Mouse (Mus musculus) testis, postnatal 14 days (tissue): ENCODE results near the gene Rassf1.

Experiments
- DNase-seq: peaks from one replicate; pipeline ENCODE4 v3.0.0; 2021; ENCODE audit warnings: low spot score

The Rassf1 gene

GRCm38 (mm10) chr9:107551117-107551889, at the start of gene Rassf1:
Gene Rassf1 (plus strand): TSS chr9:107551555.
- no peak for DNase-seq

- DNase-seq, result no peak
Observed at GRCm38 (mm10) chr9:107502131-107502846, 49.1 kb upstream of the Rassf1 start.

GRCm38 (mm10) chr9:107504662-107505537, 46.5 kb upstream of the Rassf1 start:
- DNase-seq, result no peak

GRCm38 (mm10) chr9:107508266-107508665, 43.1 kb upstream of the Rassf1 start:
- no peak for DNase-seq

- DNase-seq, result no peak
Observed at GRCm38 (mm10) chr9:107510384-107511100, 40.8 kb upstream of the Rassf1 start.

- DNase-seq, result no peak
Observed at GRCm38 (mm10) chr9:107511436-107511835, 39.9 kb upstream of the Rassf1 start.

GRCm38 (mm10) chr9:107512326-107512725, 39.0 kb upstream of the Rassf1 start:
- DNase-seq, result no peak

GRCm38 (mm10) chr9:107514303-107514955, 36.9 kb upstream of the Rassf1 start:
- peak; percentile 65 for DNase-seq

- no peak for DNase-seq
Observed at GRCm38 (mm10) chr9:107520331-107520730, 31.0 kb upstream of the Rassf1 start.

GRCm38 (mm10) chr9:107521190-107521589, 30.2 kb upstream of the Rassf1 start:
- no peak for DNase-seq

- DNase-seq, result no peak
Observed at GRCm38 (mm10) chr9:107521711-107522399, 29.5 kb upstream of the Rassf1 start.

- no peak for DNase-seq
Observed at GRCm38 (mm10) chr9:107522400-107522711, 29.0 kb upstream of the Rassf1 start.

- peak; percentile 88 for DNase-seq
Observed at GRCm38 (mm10) chr9:107526198-107527026, 24.9 kb upstream of the Rassf1 start.

- peak; percentile 96 for DNase-seq
Observed at GRCm38 (mm10) chr9:107533791-107534407, 17.5 kb upstream of the Rassf1 start, which contains the start of gene Tmem115. Gene Tmem115 (plus strand): TSS chr9:107533945.

GRCm38 (mm10) chr9:107534408-107535202, 16.8 kb upstream of the Rassf1 start:
- DNase-seq, result no peak

GRCm38 (mm10) chr9:107538231-107538630, 13.1 kb upstream of the Rassf1 start:
- no peak for DNase-seq

- DNase-seq, result no peak
Observed at GRCm38 (mm10) chr9:107538711-107539110, 12.6 kb upstream of the Rassf1 start.

GRCm38 (mm10) chr9:107539940-107540339, 11.4 kb upstream of the Rassf1 start:
- DNase-seq, result no peak
